Mouse (Mus musculus): ENCODE data around the gene Xirp2. TPM values are rescaled to one million over a fixed set of nuclear protein-coding genes. Genes with fewer than 3 reads are reported as not detected.
A peak's percentile ranks its signal among the peaks of the same experiment; 100 is the strongest.

The Xirp2 gene
- polyA plus RNA-seq, 1 experiment from 2014 or later, result not detected

DNA sequence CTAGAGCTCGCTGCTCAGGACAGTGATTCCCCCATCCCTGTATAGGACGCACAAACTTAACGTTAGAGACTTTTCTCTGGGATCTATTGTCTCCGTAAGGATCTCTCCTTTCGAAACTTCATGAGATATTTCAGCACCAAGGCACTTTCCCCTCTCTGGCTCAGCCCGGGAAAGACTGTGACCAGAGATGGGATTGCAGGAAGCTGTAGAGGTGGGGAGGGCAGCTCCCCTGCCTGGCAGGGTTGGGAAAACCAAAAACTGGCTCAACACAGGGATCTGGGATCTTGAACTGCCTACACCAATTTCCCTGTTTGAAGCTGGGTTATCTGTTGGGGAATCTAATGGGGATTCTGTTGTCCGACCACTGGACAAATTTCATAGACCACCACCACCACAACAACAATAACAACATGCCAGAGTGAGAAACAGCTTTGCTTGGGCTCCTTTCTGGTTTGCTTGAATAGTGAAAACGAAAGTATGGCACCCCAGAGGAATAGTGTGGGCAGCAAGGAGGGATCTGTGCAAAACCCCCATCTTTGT lies 121.4 kb downstream of the Xirp2 start:
- no peak for ATAC-seq (replicated peaks; ENCODE audit: low FRiP score, low TSS enrichment, low read depth)
- Histone ChIP-seq H3K4me1 (replicated peaks; ENCODE audit: control insufficient read depth, insufficient read depth, low read length) (peaks cover 10% of the 10 kb centered on the region), H3K27ac (ENCODE audit: low read depth) (no peak overlapping the region), H3K36me3 (ENCODE audit: control insufficient read depth, insufficient read depth, low read length) (no peaks in the 10 kb centered on the region), H3K4me3 (ENCODE audit: low read depth, low read length) (peak overlapping the region; percentile 75; the same call in 1 of the 2 replicates), H3K27me3 (replicated peaks; ENCODE audit: control insufficient read depth, insufficient read depth, low read length) (peaks cover 8% of the 10 kb centered on the region), H3K9ac (ENCODE audit: low read length) (no peak overlapping the region), H3K4me2 (ENCODE audit: low read length) (peak overlapping the region; percentile 85), H3K9me3 (ENCODE audit: control insufficient read depth, low read length) (no peaks in the 10 kb centered on the region)
- no peak for DNase-seq (ENCODE audit: low spot score)
- 14% methylated on average over 8 of the region's 8 CpGs for WGBS

Other genes with a start within 250 kb of the Xirp2 start
- gene Gm21830, start 32.3 kb upstream of the Xirp2 start, polyA plus RNA-seq (2014; fragmentation: Nextera tagmentation; extraction: Ambion mirVana), result not detected in 2 replicates
- not detected in 2 replicates for gene Gm26727, start 12.8 kb upstream of the Xirp2 start, polyA plus RNA-seq (2014; fragmentation: Nextera tagmentation; extraction: Ambion mirVana)
- gene B3galt1, start 119.9 kb downstream of the Xirp2 start, polyA plus RNA-seq (2014; fragmentation: Nextera tagmentation; extraction: Ambion mirVana), result 3.9 and 5.1 TPM in 2 replicates